Mouse (Mus musculus): ENCODE results near the gene Atxn7l1. TPM values are rescaled to one million over a fixed set of nuclear protein-coding genes. Genes with fewer than 3 reads are reported as not detected.
A peak's percentile ranks its signal among the peaks of the same experiment; 100 is the strongest.
"Not testable (repeated sequence)": the region's sequence is repeated elsewhere in the genome, so short reads cannot be mapped to it uniquely, and the experiment has no call there.

The Atxn7l1 gene
- polyA plus RNA-seq, 1 experiment from 2014 or later, result 17.0 TPM

DNA sequence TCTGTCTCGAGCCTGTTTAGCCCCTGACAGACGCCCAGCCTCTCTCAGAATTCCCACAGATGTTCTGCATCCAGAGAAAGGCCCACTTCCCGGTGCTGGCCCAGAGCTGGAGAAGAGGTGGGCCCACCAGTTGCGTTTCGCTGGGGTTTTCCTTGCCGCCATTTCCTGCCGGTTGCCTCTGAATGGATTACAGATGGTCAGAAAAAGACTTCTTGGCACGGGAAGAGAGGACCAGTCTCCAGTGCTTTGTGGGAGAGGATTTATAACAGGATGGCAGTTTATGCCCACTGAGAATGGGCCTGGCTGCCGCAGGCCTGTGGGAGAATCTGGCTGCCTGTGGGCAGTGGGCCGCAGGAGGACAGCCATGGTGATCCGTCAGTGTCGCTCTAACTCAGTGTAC, 15.0 kb downstream of the Atxn7l1 start:
- H3K27me3 ChIP-seq (ENCODE audit: control insufficient read depth, insufficient read depth, low read length), result no peaks in the 10 kb centered on the region
- H3K36me3 ChIP-seq (ENCODE audit: control insufficient read depth, insufficient read depth, low read length), result no peaks in the 10 kb centered on the region
- no peak overlapping the region for H3K9ac ChIP-seq (ENCODE audit: low read length)
- DNase-seq (ENCODE audit: low spot score, missing footprints), result no peak
- no peaks in the 10 kb centered on the region for H3K4me1 ChIP-seq (ENCODE audit: control insufficient read depth, insufficient read depth, low read length)
- H3K9me3 ChIP-seq (ENCODE audit: control insufficient read depth, low read length), result no peaks in the 10 kb centered on the region
- ATAC-seq (ENCODE audit: low FRiP score), result no peak
- H3K27ac ChIP-seq (ENCODE audit: low read depth, low read length), result peak overlapping the region; percentile 30; the same call in 1 of the 2 replicates
- no peak overlapping the region for H3K4me2 ChIP-seq
- no peak overlapping the region for H3K4me3 ChIP-seq (ENCODE audit: low read depth, low read length)
- WGBS, result 67% methylated on average over 12 of the region's 12 CpGs

DNA sequence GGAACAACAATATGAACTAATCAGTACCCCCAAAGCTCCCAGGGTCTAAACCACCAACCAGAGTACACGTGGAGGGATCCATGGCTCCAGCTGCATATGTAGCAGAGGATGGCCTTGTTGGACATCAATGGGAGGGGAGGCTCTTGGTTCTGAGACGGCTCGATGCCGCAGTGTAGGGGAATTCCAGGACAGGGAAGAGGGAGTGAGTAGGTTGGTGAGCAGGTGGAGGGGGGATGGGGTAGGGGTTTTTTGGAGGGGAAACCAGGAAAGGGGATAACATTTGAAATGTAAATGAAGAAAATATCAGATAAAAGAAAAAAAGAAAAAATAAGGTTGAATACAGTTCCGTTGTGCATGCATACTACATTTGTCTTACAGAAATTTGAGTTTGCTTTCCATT, 16.5 kb downstream of the Atxn7l1 start:
- not testable (repeated sequence) for H3K4me1 ChIP-seq (ENCODE audit: control insufficient read depth, insufficient read depth, low read length); ATAC-seq (ENCODE audit: low FRiP score); H3K4me2 ChIP-seq; H3K27ac ChIP-seq (ENCODE audit: low read depth, low read length); DNase-seq (ENCODE audit: low spot score, missing footprints); H3K27me3 ChIP-seq (ENCODE audit: control insufficient read depth, insufficient read depth, low read length); H3K9ac ChIP-seq (ENCODE audit: low read length); H3K36me3 ChIP-seq (ENCODE audit: control insufficient read depth, insufficient read depth, low read length); H3K4me3 ChIP-seq (ENCODE audit: low read depth, low read length); H3K9me3 ChIP-seq (ENCODE audit: control insufficient read depth, low read length)
- WGBS, result 97% methylated on average over 5 of the region's 5 CpGs

DNA sequence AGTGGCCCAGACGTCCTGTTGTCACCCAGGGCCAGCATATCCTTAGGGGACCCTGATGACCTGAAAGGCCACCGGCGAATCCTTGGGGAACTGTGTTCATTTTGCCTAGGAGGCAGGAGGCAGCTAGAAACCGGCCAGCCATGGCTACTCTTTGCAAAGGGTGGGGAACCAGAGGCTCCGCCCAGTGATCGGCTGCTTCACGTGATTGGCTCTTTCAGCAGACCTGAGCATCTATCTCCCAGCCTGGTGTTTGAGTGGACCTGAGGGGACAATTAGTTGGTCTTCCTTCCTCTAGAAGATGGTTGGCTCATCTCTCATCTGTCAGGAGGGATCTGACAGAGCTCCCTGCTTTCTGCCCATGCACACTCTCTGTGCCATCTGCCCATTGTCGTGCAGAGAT, 19.2 kb downstream of the Atxn7l1 start:
- H3K27me3 ChIP-seq (ENCODE audit: control insufficient read depth, insufficient read depth, low read length), result no peaks in the 10 kb centered on the region
- H3K4me2 ChIP-seq, result no peak overlapping the region
- H3K36me3 ChIP-seq (ENCODE audit: control insufficient read depth, insufficient read depth, low read length), result no peaks in the 10 kb centered on the region
- no peak overlapping the region for H3K9ac ChIP-seq (ENCODE audit: low read length)
- no peak overlapping the region for H3K4me3 ChIP-seq (ENCODE audit: low read depth, low read length)
- ATAC-seq (ENCODE audit: low FRiP score), result no peak
- H3K4me1 ChIP-seq (ENCODE audit: control insufficient read depth, insufficient read depth, low read length), result no peaks in the 10 kb centered on the region
- DNase-seq (ENCODE audit: low spot score, missing footprints), result no peak
- WGBS, result 53% methylated on average over 8 of the region's 8 CpGs
- no peaks in the 10 kb centered on the region for H3K9me3 ChIP-seq (ENCODE audit: control insufficient read depth, low read length)
- H3K27ac ChIP-seq (ENCODE audit: low read depth, low read length), result no peak overlapping the region

DNA sequence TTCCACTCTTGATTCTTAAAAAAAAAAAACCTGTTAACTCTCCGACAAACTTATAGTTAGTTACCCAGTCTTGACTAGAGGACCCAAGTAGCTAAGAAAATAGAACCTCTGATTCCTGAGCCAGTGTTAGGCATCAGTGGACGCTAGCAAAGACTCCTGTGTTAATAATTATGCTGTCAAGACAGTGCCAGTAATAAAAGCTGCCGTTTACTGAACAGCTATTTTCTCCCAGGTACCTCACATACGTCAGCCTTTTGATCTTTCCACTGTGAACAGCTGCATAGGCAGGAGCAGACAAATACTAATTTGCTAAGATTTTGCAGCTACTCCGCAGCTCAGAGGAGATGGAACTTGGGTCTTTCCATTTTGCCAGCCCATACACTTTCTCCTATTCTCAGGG, 20.1 kb downstream of the Atxn7l1 start:
- no peak overlapping the region for H3K4me3 ChIP-seq (ENCODE audit: low read depth, low read length)
- WGBS, result 84% methylated on average over 5 of the region's 5 CpGs

DNA sequence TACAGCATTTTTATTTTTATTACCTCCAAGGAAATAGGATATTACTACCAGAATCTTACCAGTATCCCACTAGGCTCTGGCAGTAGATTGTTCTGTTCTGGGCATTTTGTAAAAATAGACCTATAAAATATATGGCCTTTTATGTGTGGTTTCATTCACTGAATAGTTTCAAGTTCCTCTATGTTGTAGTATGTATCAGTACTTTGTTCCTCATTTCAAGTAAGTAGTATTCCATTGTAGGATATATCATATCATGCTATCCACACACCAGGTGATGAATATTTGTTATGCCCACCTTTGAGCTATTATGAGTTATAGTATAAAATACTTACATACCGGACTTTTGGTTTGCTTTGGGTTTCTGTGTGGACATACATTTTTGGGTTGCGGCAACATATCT, 21.0 kb downstream of the Atxn7l1 start:
- no peaks in the 10 kb centered on the region for H3K4me1 ChIP-seq (ENCODE audit: control insufficient read depth, insufficient read depth, low read length)
- H3K4me3 ChIP-seq (ENCODE audit: low read depth, low read length), result no peak overlapping the region
- DNase-seq (ENCODE audit: low spot score, missing footprints) (no peak), ATAC-seq (ENCODE audit: low FRiP score) (no peak)
- no peaks in the 10 kb centered on the region for H3K36me3 ChIP-seq (ENCODE audit: control insufficient read depth, insufficient read depth, low read length)
- no peak overlapping the region for H3K9ac ChIP-seq (ENCODE audit: low read length)
- no peak overlapping the region for H3K27ac ChIP-seq (ENCODE audit: low read depth, low read length)
- H3K4me2 ChIP-seq, result no peak overlapping the region
- no peaks in the 10 kb centered on the region for H3K27me3 ChIP-seq (ENCODE audit: control insufficient read depth, insufficient read depth, low read length)
- WGBS, result 94% methylated on average over 2 of the region's 2 CpGs
- H3K9me3 ChIP-seq (ENCODE audit: control insufficient read depth, low read length), result no peaks in the 10 kb centered on the region

More for the DNA sequence above, 20.1 kb downstream of the Atxn7l1 start:
- no peak overlapping the region for H3K9ac ChIP-seq (ENCODE audit: low read length)
- H3K27me3 ChIP-seq (ENCODE audit: control insufficient read depth, insufficient read depth, low read length), result no peaks in the 10 kb centered on the region
- H3K36me3 ChIP-seq (ENCODE audit: control insufficient read depth, insufficient read depth, low read length), result no peaks in the 10 kb centered on the region
- H3K4me2 ChIP-seq, result no peak overlapping the region
- ATAC-seq (ENCODE audit: low FRiP score) (no peak), DNase-seq (ENCODE audit: low spot score, missing footprints) (no peak)
- H3K9me3 ChIP-seq (ENCODE audit: control insufficient read depth, low read length), result no peaks in the 10 kb centered on the region
- H3K27ac ChIP-seq (ENCODE audit: low read depth, low read length), result no peak overlapping the region
- H3K4me1 ChIP-seq (ENCODE audit: control insufficient read depth, insufficient read depth, low read length), result no peaks in the 10 kb centered on the region

DNA sequence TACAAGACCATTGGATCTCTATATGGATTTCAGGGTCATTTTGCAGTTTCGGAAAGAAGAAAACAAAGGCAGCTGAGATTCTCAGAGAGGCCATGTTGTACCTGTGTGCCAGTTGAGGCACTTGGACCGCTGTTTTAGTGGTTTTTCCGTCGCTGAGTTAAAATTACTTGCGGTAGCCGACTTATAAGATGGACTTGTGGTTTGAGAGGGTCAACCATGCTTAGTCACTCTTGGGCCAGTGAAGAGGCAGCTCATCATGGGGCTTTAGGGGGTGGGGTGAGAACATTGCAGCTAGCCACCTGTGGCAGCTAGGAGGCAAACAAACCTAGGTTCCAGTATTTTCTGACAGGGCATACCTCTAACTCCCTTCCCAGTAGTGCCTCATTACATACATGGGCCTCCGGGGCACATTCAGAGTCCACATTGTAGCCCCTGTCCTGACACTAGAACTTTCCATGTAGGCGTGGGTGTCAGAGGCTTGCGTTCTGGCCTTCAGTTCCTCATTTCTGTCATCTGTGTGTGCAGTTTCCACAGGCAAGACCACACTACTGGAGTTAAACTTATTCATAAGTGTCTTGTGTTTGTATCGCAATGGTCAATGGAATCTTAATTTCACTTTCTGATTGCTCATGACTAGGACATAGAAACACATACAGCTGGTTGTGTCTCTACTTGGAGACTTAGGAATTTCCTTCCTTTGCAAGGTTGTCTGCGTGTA, 22.4 kb downstream of the Atxn7l1 start:
- Histone ChIP-seq H3K4me1 (ENCODE audit: control insufficient read depth, insufficient read depth, low read length) (no peaks in the 10 kb centered on the region), H3K4me3 (ENCODE audit: low read depth, low read length) (no peak overlapping the region), H3K36me3 (ENCODE audit: control insufficient read depth, insufficient read depth, low read length) (no peaks in the 10 kb centered on the region), H3K9me3 (ENCODE audit: control insufficient read depth, low read length) (no peaks in the 10 kb centered on the region), H3K27ac (ENCODE audit: low read depth, low read length) (no peak overlapping the region), H3K27me3 (ENCODE audit: control insufficient read depth, insufficient read depth, low read length) (no peaks in the 10 kb centered on the region), H3K9ac (ENCODE audit: low read length) (no peak overlapping the region), H3K4me2 (no peak overlapping the region)
- DNase-seq (ENCODE audit: low spot score, missing footprints), result no peak
- ATAC-seq (ENCODE audit: low FRiP score), result no peak
- 90% methylated on average over 11 of the region's 11 CpGs for WGBS

DNA sequence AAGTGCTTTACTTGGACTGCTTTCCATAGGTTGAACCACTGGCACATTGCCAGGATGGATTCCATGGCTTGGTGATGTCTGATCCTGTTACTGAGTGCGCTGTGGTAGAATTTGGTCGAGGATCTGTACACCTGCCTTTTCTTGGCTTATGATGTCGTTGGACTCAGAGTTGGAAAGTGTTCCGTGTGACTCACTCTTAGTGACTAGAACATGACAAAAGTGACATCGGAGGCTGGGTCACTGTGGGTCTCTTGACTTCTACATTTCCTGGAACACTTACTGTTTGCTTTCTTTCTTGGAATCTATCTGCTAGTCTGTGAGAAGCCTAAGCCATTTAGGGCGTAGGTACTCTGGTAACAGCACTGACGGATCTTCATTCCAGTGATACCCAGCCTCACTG, 23.3 kb downstream of the Atxn7l1 start:
- no peak overlapping the region for H3K9ac ChIP-seq (ENCODE audit: low read length)
- no peak overlapping the region for H3K4me2 ChIP-seq
- H3K4me3 ChIP-seq (ENCODE audit: low read depth, low read length), result no peak overlapping the region
- H3K9me3 ChIP-seq (ENCODE audit: control insufficient read depth, low read length), result no peaks in the 10 kb centered on the region
- no peaks in the 10 kb centered on the region for H3K27me3 ChIP-seq (ENCODE audit: control insufficient read depth, insufficient read depth, low read length)
- no peak overlapping the region for H3K27ac ChIP-seq (ENCODE audit: low read depth, low read length)
- WGBS, result 91% methylated on average over 7 of the region's 7 CpGs
- no peak for ATAC-seq (ENCODE audit: low FRiP score)
- H3K4me1 ChIP-seq (ENCODE audit: control insufficient read depth, insufficient read depth, low read length), result peaks cover 3% of the 10 kb centered on the region
- no peaks in the 10 kb centered on the region for H3K36me3 ChIP-seq (ENCODE audit: control insufficient read depth, insufficient read depth, low read length)
- DNase-seq (ENCODE audit: low spot score, missing footprints), result no peak

DNA sequence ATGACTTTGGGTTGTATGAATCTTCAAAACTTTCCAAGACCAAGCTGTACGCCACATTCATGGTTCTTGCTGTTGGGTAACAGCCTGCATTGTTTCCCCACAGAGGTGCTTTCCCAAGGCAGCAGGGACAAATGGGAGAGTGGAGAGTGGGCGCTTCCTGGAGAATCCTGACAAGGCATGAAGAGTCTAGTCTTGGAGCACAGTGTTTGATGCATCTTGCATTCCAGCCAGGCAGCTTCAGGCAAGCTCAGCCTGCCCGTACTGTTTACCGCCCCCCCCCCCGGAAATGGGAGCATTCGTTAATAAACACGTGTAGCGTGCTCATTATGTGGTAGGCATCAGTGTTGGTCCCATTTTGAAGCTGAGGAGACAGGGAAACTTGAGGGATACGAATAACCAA, 25.4 kb downstream of the Atxn7l1 start:
- H3K27ac ChIP-seq (ENCODE audit: low read depth, low read length), result no peak overlapping the region
- no peaks in the 10 kb centered on the region for H3K27me3 ChIP-seq (ENCODE audit: control insufficient read depth, insufficient read depth, low read length)
- DNase-seq (ENCODE audit: low spot score, missing footprints) (no peak), ATAC-seq (ENCODE audit: low FRiP score) (no peak)
- no peaks in the 10 kb centered on the region for H3K9me3 ChIP-seq (ENCODE audit: control insufficient read depth, low read length)
- 89% methylated on average over 9 of the region's 9 CpGs for WGBS
- H3K4me2 ChIP-seq, result no peak overlapping the region
- no peak overlapping the region for H3K9ac ChIP-seq (ENCODE audit: low read length)
- H3K4me1 ChIP-seq (ENCODE audit: control insufficient read depth, insufficient read depth, low read length), result peaks cover 10% of the 10 kb centered on the region
- no peak overlapping the region for H3K4me3 ChIP-seq (ENCODE audit: low read depth, low read length)
- H3K36me3 ChIP-seq (ENCODE audit: control insufficient read depth, insufficient read depth, low read length), result no peaks in the 10 kb centered on the region

DNA sequence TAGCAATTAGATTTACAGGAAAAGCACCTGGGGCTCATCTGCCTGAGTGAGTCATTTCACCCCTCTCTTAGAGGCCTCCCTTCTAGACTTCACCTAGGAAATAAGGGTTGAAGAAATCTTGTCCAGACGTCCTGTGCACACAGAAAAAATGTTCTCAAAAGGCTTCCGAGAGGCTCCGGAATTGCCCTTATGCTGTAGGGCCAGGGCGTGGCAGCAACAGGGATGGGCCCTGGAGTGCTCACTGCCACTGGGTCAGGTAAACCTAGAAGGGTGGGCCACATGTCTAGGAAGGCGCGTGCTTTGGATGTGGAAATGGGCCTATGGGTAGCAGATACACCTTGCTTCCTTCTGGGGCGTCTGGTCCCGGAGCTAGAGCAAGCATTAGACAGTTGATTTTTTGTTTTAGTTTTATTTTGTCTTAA, 26.2 kb downstream of the Atxn7l1 start:
- Histone ChIP-seq H3K36me3 (ENCODE audit: control insufficient read depth, insufficient read depth, low read length) (no peaks in the 10 kb centered on the region), H3K27ac (ENCODE audit: low read depth, low read length) (no peak overlapping the region)
- 92% methylated on average over 8 of the region's 8 CpGs for WGBS

More for the DNA sequence above, 26.2 kb downstream of the Atxn7l1 start:
- H3K9ac ChIP-seq (ENCODE audit: low read length), result no peak overlapping the region
- ATAC-seq (ENCODE audit: low FRiP score), result no peak
- H3K27me3 ChIP-seq (ENCODE audit: control insufficient read depth, insufficient read depth, low read length), result no peaks in the 10 kb centered on the region
- H3K9me3 ChIP-seq (ENCODE audit: control insufficient read depth, low read length), result no peaks in the 10 kb centered on the region
- H3K4me3 ChIP-seq (ENCODE audit: low read depth, low read length), result no peak overlapping the region
- peaks cover 10% of the 10 kb centered on the region for H3K4me1 ChIP-seq (ENCODE audit: control insufficient read depth, insufficient read depth, low read length)
- H3K4me2 ChIP-seq, result no peak overlapping the region
- DNase-seq (ENCODE audit: low spot score, missing footprints), result no peak
